Mouse (Mus musculus): ENCODE results near the gene Fam189a1.

Gene Fam189a1

DNA sequence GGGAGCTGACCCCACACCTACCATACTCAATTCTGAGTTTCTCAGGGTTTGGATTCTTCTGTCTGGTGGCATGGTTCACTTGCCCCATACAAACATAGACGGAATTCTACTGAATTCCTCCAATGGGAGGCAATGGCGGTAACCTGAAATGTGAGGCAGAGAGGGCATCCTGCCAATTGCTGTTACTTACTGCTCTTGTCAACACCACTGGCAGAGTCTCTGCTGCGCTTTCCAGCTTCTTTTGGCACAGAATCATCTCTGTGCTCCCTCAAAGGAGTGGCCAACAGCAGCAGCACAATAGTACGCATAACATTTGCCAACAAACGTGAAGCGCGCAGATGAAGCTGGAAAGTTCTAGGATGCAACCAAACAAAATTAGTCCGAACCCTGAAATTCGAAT lies 266.5 kb downstream of the Fam189a1 start:
- peak; percentile 47 to 76 for DNase-seq (ENCODE audit: inconsistent age in 2 of 2, low spot score in 1 of 2)

DNA sequence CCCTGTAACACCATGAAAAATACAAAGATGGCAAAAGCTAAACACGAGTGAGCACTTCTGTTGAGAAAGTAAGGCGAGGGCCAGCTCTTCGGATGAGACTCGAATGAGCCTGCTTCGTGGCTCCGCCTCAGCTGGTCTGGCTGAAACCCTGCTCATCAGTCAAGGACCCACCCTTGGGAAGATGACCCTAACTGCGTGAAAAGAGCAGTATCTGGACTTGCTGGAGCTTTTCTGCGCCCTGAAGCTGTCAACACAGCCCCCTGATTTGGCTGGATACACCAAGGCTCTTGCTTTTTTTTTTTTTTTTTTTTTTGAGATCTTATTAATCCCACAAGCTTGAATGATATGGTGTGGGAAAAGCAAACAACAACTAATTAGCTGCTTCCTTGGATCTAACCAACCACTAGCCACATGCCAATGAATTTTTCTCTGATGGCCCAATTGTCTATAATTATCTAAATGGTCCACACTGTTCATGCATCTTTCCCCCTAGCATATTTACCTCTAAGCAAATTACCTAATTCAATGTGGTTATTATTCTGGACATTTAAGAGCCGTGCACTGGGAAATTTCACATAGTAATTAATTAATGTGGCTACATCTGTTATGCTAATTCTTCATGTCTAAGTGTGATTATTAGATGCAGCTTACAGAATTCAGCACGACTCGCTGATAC lies 272.0 kb downstream of the Fam189a1 start:
- no peak for DNase-seq (ENCODE audit: inconsistent age in 2 of 2, low spot score in 1 of 2)

DNA sequence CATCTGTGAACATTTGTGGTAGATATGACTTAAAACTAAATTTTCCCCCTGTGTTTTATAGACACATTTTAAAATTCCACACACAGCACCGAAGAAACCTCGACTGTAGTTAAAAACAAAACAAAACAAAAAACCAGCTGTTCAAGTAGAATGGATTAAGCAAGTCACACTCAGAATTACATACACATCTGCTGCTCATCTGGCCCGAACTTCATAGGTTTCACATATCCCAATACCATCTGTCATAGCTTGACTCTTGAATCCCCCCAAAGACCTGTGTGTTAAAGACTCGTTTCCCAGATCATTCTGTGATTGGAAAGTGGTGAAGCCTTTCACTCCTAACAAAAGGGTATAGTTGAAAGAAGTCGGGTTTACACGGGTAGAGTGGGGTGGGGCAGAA lies 274.1 kb downstream of the Fam189a1 start:
- no peak for DNase-seq (ENCODE audit: inconsistent age in 2 of 2, low spot score in 1 of 2)

DNA sequence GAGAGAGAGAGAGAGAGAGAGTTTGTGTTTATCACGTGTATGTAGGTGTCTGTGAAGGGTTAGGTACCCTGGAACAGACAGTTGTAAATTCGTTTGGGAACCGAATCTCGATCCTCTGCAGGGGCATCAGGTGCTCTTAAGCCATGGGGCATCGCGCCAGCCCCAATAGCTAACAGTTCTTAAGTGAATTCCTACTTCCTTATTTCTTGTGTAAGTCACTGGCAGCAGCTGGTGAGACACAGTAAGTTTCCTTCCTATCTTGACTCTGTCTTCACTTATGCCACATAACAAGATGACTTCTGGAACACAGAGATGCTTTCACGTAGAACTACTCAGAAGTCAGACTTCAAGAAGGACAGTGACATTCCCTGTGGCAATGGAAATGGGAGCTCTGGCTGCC lies 275.0 kb downstream of the Fam189a1 start:
- DNase-seq (ENCODE audit: inconsistent age in 2 of 2, low spot score in 1 of 2): peak; percentile 42 to 53

DNA sequence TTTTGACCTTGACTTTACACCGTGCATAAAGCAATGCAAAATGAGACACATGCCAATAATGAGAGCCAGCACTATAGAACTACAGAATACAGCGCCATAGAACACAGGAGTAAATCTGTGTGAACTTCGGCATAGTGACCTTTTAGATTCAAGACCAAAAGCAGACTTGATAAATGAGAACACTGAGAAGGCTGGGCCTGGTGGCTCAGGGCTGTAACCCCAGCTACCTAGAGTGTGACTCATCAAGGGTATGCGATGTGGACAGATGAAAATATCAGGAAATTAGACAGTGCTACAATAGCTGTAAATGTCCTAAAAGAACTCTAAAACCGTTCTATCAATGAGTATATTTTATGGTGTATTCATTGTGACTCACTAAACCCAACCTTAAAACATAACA lies 276.0 kb downstream of the Fam189a1 start:
- DNase-seq (ENCODE audit: inconsistent age in 2 of 2, low spot score in 1 of 2): peak; percentile 63 to 72

DNA sequence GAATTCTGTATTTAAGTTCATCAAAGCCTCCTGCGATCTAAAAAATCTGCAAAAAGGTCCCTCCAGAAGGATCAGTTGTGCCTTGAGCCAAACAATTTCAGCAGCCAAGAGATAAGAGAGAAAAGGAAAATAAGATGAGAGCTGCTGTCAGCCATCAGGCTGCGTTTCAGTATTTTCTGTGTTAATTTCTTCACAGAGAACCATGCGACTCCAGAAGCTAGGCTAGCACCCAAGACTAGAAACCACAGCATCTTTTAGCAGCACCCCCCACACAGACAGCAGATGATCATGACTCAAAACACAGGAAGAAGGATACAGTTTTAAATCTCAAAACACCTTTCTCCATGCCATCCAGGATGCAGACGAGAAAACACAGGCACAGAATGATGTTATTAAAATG lies 281.4 kb downstream of the Fam189a1 start:
- DNase-seq (ENCODE audit: inconsistent age in 2 of 2, low spot score in 1 of 2): no peak

DNA sequence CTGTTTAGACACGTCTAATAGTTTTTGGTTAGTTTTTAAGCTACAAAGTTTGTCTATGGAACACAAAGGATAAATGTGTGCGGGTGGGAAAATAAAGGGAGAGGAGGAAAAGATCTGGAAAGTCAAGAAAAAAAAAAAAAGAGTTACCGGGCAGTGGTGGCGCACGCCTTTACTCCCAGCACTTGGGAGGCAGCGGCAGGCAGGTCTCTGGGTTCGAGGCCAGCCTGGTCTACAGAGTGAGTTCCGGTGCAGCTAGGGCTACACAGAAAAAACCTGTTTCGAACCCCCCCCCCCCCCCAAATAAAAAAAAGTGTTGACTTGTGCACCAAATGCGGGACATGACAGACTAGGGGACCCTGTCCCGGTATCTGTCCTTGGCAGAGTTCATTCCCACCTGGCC lies 283.1 kb downstream of the Fam189a1 start:
- no peak for DNase-seq (ENCODE audit: inconsistent age in 2 of 2, low spot score in 1 of 2)

DNA sequence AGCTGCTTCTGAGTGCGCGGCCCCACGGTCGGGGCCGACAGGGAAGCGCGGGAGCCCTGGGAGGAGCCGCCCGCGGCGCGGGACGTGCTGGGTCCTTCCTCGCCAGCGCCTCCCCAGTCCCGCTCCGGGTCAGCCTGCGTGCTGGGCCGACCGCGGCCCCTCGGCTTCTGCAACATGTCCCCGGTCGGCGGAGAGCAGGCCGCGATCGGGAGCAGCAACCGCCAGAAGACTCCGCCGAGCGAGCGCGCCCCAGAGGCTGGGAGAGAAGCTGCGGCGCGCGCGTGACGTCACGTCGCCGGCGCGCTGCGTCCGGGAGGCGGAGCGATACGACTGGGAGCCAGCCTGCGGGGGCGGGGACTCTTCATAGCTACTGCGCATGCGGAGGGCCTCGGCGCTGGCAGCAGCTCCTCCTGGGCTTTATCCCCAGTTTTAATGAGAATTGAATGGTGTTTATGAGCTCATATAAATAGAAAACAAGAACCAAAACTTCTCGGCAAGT lies 283.6 kb downstream of the Fam189a1 start, which contains the start of gene Nsmce3:
Gene Nsmce3, minus strand, starts transcription at position 255 of the 499 bp plus-strand sequence.
- peak; percentile 97 to 98 for DNase-seq (ENCODE audit: inconsistent age in 2 of 2, low spot score in 1 of 2)

DNA sequence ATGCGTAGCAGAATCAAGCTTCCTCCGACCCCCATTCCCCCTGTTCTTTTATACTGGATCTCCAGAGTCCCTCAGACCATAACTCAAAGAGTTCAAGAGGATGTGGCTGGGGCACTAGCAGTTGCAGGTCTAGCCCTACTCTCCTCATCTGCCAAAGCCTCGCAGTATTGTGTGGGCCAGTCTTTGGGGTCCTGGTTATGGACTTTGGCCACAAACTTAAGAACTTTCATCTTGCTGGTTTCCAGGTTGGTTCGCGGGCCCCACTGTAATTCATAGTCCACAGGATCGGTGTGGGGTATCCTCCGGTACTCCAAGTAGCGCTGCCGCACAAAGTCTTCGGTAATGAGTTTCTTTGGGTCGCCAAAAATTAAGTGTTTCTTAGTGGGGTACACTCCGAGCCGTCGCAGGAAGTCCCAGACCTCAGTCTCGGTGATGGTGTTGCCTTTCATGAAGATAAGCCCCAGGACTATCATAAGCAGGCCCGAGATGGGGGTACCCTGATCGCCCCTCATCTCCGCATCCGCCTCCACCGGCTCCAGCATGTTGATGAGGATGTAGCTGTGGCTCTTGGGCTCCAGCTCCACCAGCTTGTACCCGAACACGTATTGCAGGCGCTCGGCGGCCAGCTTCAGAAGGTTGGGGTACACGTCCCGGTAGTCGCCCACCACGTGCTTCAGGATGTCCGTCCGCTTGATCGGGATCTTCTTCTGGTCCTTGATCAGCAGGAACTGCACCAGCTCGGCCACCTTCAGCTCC lies 284.2 kb downstream of the Fam189a1 start:
- DNase-seq (ENCODE audit: inconsistent age in 2 of 2, low spot score in 1 of 2): no peak

DNA sequence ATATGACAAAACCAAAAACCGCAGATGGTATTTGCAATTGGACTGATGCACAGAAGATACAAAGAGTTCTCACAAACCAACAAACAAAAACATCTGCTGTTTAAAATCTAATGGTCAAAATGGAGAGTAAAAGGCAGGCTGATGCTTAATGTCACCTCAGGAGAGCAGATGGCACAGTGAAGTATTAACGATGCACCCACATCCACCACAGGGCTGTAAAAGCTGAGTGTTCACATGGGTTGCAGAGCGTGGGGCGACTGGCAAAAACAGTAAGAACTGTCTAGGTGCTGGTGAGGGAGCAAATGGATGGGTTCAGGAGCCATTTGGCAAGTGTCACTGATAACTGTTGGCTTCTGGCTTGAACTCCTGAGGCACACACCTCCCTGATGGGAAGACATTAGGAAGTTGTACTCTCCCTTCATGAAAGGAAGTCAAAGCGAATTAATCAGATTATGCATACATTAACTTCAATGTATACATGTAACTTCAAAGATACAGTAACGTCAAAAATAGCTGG lies 286.8 kb downstream of the Fam189a1 start:
- no peak for DNase-seq (ENCODE audit: inconsistent age in 2 of 2, low spot score in 1 of 2)

DNA sequence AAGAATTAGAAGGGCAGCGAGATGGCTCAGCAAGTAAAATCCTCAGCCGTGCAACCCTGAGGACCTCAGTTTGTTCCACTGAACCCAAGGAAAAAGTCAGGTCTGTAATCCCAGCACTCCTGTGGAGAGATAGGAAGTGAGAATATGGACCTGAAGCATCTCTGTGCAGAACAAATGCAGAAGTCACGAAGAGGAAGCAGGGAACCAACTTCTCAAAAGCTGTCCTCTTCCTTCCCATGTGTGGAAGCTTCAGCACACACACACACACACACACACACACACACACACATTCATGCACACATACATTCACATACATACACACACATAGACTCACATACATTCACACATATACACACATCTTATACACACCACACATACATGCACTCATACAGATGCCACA lies 292.8 kb downstream of the Fam189a1 start:
- no peak for DNase-seq (ENCODE audit: inconsistent age in 2 of 2, low spot score in 1 of 2)

DNA sequence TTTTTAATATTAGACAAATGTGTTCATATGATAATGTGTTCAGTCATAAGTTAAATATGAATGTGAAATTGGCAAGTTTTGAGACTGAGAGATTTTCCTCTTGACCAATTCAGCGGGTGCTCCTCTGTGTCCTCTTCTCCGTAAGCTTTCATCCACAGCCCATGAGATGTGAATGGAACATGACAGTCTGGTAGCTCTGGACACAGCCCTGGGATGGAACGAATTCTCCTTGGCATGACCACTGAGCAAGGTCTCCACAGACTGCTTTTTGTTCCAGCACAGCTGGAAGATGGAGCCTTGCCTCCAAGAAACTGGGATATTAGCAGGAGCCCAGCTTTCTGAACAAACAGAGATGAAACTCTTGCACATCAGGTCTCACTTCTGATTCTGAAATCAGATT lies 293.4 kb downstream of the Fam189a1 start:
- DNase-seq (ENCODE audit: inconsistent age in 2 of 2, low spot score in 1 of 2): no peak

DNA sequence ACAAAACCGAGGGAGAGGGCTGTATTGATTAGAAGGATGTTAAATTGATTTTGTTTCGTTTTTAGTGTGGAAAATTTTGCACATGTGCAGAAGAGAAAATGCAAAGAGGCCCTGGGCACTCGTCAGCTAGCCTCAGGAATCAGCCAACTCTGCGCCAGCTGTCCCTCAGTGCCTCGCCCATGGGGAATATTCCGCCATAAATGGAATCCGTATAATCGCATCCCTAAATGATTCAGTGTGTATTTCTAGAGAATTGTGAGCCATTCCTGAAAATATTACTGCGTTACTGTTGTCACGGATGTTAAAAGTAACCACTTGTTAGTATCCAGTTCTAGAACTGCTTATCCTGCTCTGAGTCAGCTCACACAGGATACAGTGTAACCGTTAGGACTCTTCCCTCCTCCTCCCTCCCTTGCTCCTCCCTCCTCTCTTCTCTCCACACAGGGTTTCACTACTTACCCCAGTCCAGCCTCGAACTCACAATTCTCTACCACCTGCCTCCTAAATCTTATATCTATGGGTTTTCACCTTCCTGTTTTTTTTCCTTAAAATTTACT lies 299.8 kb downstream of the Fam189a1 start:
- DNase-seq (ENCODE audit: inconsistent age in 2 of 2, low spot score in 1 of 2): no peak

DNA sequence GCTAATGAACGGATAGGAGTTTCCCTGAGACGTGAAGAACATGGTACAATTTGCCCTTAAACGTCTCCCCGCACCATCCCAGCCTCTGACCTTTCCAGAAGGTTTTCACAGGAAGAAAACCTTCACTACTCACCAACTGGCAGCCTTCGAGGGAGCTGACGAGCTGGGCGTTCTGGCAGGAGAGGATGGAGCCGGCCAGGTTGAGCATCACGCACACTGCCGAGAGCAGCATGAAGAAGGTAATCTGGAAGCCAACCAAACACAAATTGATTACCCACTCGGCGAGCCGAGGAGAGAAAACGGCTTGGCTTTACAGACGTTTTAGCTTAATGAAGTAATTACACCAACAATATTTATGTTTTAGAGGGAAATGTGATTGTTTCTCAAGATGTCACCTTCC lies 300.4 kb downstream of the Fam189a1 start:
- no peak for DNase-seq (ENCODE audit: inconsistent age in 2 of 2, low spot score in 1 of 2)

DNA sequence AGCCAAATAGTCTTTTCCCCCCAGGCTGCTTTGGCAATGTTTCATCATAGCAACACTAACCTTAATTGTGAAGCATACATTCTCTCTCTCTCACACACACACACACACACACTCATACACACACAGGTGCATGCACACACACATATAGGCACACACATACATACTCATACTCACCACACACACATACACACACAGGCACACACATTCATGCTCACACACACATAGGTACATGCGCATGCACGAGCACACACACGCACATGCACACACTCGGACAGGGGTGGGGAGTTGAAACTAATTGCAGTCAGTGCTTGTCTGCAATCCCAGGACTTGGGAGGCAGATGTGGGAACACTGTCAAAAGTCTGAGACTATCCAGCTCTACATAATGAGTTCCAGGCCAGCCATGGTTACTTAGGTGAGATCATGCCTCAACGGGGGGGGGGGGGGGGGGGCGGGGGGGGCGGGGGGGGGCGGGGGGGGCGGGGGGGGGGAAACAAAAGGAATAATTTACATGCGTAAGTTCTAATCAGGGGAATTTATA lies 300.9 kb downstream of the Fam189a1 start:
- DNase-seq (ENCODE audit: inconsistent age in 2 of 2, low spot score in 1 of 2): no peak

DNA sequence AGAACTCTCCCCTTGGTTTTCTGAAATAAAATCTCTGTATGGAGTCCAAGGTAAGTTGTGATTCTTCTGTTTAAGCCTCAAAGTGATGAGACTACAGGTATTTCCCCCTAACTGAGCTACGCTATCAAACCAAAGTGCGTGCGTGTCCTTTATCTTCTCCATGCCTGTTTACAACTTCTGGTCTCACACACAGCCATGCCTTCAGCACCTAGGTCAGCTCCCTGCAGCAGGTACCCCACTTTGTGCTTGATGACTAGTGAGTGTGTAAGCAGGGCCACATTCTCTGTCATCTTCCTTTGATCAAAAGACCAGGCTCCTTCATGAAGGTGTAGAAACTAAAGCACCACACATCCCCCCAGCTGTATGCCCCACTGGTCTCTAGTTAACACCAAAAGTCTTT lies 305.6 kb downstream of the Fam189a1 start:
- DNase-seq (ENCODE audit: inconsistent age in 2 of 2, low spot score in 1 of 2): peak in 1 of 2 experiments; percentile 70

DNA sequence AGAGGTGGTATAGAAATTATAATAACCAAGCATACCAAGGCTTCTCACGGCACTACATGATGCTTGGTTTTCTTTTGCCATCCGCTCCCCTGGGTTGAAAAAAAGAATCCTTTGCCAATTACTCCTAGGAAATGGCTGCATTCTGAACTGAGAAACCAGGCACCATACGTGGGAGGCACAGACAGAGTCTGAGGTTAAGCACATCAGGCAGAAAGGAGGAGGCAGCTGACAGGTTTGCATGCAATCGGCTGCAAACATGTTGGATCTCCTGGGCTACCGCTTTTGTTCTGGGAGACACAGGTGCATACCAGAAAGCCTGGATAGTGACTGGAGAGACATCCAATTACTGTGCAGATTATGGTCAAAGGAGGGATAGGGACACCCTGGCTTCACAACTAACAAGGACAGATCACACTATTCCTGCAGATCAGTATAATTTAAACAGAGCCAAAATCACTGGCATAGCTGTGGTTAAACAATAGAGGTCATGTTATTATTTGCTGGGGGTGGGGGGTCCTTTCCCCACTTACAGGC lies 308.9 kb downstream of the Fam189a1 start:
- no peak for DNase-seq (ENCODE audit: inconsistent age in 2 of 2, low spot score in 1 of 2)

DNA sequence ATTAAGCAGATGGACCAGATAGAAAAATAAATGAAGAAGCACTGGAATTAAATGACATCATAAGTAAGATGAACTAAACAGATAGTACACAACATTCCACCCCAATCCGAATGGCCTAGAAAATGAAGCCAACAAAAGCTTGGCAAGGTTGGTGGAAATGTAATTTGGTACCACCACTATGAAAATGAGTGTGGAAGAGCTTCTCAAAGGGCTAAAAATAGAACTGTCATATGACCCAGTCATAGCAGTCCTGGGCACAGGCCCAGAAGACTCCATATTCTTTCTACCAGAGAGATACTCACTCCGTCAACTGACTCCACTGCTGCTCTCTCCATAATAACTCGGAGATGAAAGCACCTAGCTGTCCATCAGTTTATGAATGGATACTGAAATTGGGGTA lies 310.3 kb downstream of the Fam189a1 start:
- no peak for DNase-seq (ENCODE audit: inconsistent age in 2 of 2, low spot score in 1 of 2)

DNA sequence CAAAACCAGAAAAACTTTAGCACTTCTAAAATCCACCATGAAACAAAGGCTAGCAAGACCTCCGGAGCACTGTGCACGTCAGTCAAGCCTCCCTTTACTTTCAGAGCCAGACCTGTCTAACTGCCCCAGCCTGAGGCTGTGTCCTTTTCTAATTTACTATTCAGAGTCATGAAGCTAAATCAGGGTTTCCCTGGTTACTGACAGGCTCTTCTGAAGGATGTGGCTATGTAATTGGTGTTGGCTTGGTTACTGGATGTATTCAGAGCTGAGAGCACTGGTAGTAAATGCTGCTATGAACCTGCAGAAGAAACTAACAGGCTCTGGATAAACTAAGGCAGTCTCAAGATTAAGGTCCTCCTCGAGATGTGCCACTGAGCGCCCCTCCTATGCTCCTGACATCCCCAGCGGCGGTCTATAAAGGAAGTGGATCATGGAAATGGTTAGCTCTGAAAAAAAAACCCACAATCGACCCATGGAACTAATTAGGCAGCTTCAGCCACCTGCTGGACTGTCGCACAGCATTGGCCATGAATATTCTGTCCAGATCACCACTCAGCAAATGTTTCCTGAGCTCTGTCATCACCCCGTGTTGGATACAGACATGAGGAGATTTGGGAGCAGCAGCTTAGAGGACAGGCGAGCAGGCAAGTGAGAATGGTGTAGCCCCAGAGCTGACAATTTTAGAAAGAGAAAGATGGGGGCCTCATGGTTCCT lies 315.3 kb downstream of the Fam189a1 start:
- peak in 1 of 2 experiments; percentile 28 for DNase-seq (ENCODE audit: inconsistent age in 2 of 2, low spot score in 1 of 2)

DNA sequence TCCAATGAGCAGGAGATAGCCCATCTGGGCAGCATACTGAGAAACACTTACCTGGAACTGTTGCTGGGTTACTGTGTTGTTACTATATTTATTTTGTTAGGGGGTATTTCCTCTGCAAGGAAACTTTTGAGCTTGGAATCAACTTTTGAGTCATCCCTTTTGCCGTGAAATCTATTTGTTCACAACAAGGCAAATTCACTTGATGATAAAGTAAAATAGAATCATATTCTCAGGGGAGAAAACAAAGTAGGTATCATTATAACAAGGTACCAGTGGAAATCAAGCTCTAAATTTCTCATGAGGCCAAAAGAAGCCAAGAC lies 315.8 kb downstream of the Fam189a1 start:
- no peak for DNase-seq (ENCODE audit: inconsistent age in 2 of 2, low spot score in 1 of 2)
